Mouse (Mus musculus) liver, postnatal 0 days (tissue): ENCODE results near the gene Sdr42e1. TPM values are rescaled to one million over a fixed set of nuclear protein-coding genes. Genes with fewer than 3 reads are reported as not detected.

ENCODE experiments used
- ATAC-seq: fragments of 200-750 bp; cut with Nextera tagmentation; 2 replicates; pipeline ENCODE4 v1.8.0; 2017; ENCODE audit warnings: mild to moderate bottlenecking, moderate library complexity
- DNase-seq: peaks from one replicate; pipeline ENCODE4 v3.0.0-alpha.2; 2016
- H3K27ac ChIP-seq: fragments of 300-500 bp; sonication (generic); 2 replicates; pipeline ENCODE4 v1.5.1; 2014; ENCODE audit warnings: antibody characterized with exemption, moderate library complexity, mild to moderate bottlenecking, low read depth
- H3K27me3 ChIP-seq: fragments of 300-500 bp; sonication (generic); 2 replicates; pipeline ENCODE4 v1.6.1; 2014; ENCODE audit warnings: low read length, control low read depth, mixed read lengths; ENCODE audit not compliant: insufficient read depth
- H3K36me3 ChIP-seq: fragments of 300-500 bp; sonication (generic); replicated peaks from 2 replicates; pipeline ENCODE4 v1.6.1; 2014; ENCODE audit warnings: mild to moderate bottlenecking, control low read depth, low read length, moderate library complexity, mixed read lengths; ENCODE audit not compliant: insufficient read depth
- H3K4me1 ChIP-seq: fragments of 300-500 bp; sonication (generic); 2 replicates; pipeline ENCODE4 v1.6.1; 2014; ENCODE audit warnings: antibody characterized with exemption, mild to moderate bottlenecking, control low read depth; ENCODE audit not compliant: insufficient read depth
- H3K4me2 ChIP-seq: fragments of 300-500 bp; sonication (generic); 2 replicates; pipeline ENCODE4 v1.6.1; 2014; ENCODE audit warnings: low read depth, mild to moderate bottlenecking, low read length, moderate library complexity, mixed read lengths
- H3K4me3 ChIP-seq: fragments of 300-500 bp; sonication (generic); 2 replicates; pipeline ENCODE4 v1.5.1; 2014; ENCODE audit warnings: low read depth, low read length
- H3K9ac ChIP-seq: fragments of 300-500 bp; sonication (generic); replicated peaks from 2 replicates; pipeline ENCODE4 v1.6.1; 2014; ENCODE audit warnings: mild to moderate bottlenecking, moderate library complexity
- H3K9me3 ChIP-seq: fragments of 300-500 bp; sonication (generic); 2 replicates; pipeline ENCODE4 v1.6.1; 2016; ENCODE audit warnings: mild to moderate bottlenecking, control low read depth, low read length, mixed read lengths
- CTCF ChIP-seq: sonication (generic); IDR thresholded peaks from 2 replicates; pipeline ENCODE4 v1.5.1; 2016; ENCODE audit warnings: antibody characterized with exemption, low read depth
- EP300 ChIP-seq: IDR thresholded peaks from 2 replicates; pipeline ENCODE4 v1.6.1; 2016; ENCODE audit warnings: antibody characterized with exemption, low read depth, mild to moderate bottlenecking
- WGBS: fragments of 180-500 bp; shearing (Covaris S2); extraction: QIAGEN DNeasy Blood & Tissue Kit; methylation state at CpG from one replicate; pipeline ENCODE4 v1.1.7; 2014; ENCODE audit not compliant: insufficient replicate concordance; 5-methylcytosine and 5-hydroxymethylcytosine counted together
- polyA plus RNA-seq: library from polyadenylated mRNA; unstranded; fragments of >200 nt; fragmentation: Nextera tagmentation; extraction: Ambion mirVana; gene quantifications from 2 replicates; pipeline ENCODE4 v1.2.1, GENCODE M21; 2015

Gene Sdr42e1
- polyA plus RNA-seq, 1 experiment from 2014 or later, result 12.8 TPM

DNA sequence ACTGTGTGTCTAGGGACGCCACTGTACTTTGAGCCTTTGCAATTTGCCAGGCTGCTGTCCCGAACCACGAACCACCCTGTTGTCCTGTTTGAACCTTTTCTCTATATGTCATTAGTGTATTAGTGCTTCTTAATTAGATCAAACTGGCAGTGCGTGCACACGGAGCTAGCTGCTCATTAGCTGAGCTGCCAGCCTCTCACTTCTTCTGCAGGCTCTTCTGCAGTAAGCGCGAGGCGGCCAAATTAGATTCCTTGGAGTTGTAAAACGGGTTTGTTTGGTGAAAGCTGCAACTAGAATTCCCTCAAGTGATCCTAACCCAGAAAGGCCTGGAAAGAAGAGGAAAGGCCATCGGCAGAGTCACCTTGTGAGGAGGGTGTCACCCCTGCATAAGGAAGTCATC is 29.2 kb upstream of the Sdr42e1 start:
- H3K9ac ChIP-seq, result peak overlapping the region; percentile 71

DNA sequence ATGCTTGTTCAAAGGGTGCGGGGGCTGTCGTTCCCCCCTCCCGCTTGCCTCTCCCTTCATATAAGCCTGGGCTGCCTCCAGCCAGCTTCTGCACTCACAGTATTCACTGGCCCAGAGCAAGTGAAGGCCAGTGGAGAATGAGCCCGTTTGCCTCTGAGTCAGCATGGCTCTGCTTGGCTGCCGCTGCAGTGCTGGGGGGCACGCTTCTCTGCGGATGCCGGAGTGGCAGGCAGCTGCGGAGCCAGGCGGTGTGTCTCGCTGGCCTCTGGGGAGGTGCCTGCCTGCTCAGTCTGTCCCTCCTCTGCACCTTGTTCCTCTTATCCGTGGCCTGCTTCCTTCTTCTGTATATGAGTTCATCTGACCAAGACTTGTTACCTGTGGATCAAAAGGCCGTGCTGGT is 28.4 kb upstream of the Sdr42e1 start, which contains the start of gene Hsd17b2:
Hsd17b2 (plus strand) TSS at position 46 of the 400 bp plus-strand sequence.
- H3K27ac ChIP-seq, result peak within 1 kb of the TSS; percentile 94
- H3K9me3 ChIP-seq, result no peaks in the 10 kb centered on the region
- peak within 1 kb of the TSS; percentile 71 for H3K9ac ChIP-seq
- DNase-seq (peak; percentile 48), ATAC-seq (peak; percentile 21)
- peak within 1 kb of the TSS; percentile 47 for H3K4me3 ChIP-seq
- TF ChIP-seq EP300 (no peak), CTCF (no peak)
- H3K4me1 ChIP-seq, result no peaks in the 10 kb centered on the region; the same call in 1 of the 2 replicates
- peak within 1 kb of the TSS; percentile 66 for H3K4me2 ChIP-seq
- H3K36me3 ChIP-seq, result no peaks in the 10 kb centered on the region
- no peaks in the 10 kb centered on the region for H3K27me3 ChIP-seq
- 35% methylated on average over 13 of the region's 13 CpGs for WGBS

More for the DNA sequence above, 29.2 kb upstream of the Sdr42e1 start:
- Histone ChIP-seq H3K27ac (peak overlapping the region; percentile 94), H3K36me3 (no peaks in the 10 kb centered on the region), H3K4me1 (no peaks in the 10 kb centered on the region; the same call in 1 of the 2 replicates), H3K4me2 (peak overlapping the region; percentile 66), H3K27me3 (no peaks in the 10 kb centered on the region), H3K4me3 (peak overlapping the region; percentile 47), H3K9me3 (no peaks in the 10 kb centered on the region)
- ATAC-seq (no peak), DNase-seq (no peak)
- WGBS, result 49% methylated on average over 10 of the region's 10 CpGs
- no peak for TF ChIP-seq CTCF
- no peak for TF ChIP-seq EP300

GRCm38 (mm10) chr8:117701246-117701645 is 27.8 kb upstream of the Sdr42e1 start:
- no peaks in the 10 kb centered on the region; the same call in 1 of the 2 replicates for H3K4me1 ChIP-seq
- ATAC-seq (peak; percentile 68), DNase-seq (no peak)
- peak overlapping the region; percentile 40; the same call in 1 of the 2 replicates for H3K9ac ChIP-seq
- TF ChIP-seq EP300, result no peak
- TF ChIP-seq CTCF, result no peak
- peak overlapping the region; percentile 47 for H3K4me3 ChIP-seq
- H3K9me3 ChIP-seq, result no peaks in the 10 kb centered on the region
- H3K27me3 ChIP-seq, result no peaks in the 10 kb centered on the region
- H3K36me3 ChIP-seq, result no peaks in the 10 kb centered on the region
- peak overlapping the region; percentile 66 for H3K4me2 ChIP-seq
- peak overlapping the region; percentile 94 for H3K27ac ChIP-seq
- 51% methylated on average over 8 of the region's 8 CpGs for WGBS

DNA sequence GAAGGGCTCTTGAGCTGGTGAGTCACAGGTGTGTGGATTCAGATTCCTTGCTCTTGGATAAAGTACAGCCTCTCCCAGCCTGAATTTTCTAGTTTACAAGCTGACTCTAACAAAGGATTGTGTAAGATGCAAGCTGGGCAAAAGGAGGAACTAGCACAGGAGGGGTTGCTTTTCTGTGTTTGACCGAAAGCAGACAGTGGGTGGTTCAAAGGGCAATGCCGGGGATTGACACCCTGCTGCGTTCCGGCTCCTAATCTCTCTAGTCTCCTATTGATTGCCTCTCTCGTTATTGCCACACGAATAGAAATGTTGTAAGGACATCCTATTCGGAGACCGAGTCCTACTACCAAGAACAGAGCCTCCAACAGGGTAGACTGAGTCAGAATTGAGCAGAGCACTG is 27.2 kb upstream of the Sdr42e1 start:
- Histone ChIP-seq H3K4me3 (peak overlapping the region; percentile 47; the same call in 1 of the 2 replicates), H3K4me2 (peak overlapping the region; percentile 66)
- WGBS, result 40% methylated on average over 8 of the region's 8 CpGs

DNA sequence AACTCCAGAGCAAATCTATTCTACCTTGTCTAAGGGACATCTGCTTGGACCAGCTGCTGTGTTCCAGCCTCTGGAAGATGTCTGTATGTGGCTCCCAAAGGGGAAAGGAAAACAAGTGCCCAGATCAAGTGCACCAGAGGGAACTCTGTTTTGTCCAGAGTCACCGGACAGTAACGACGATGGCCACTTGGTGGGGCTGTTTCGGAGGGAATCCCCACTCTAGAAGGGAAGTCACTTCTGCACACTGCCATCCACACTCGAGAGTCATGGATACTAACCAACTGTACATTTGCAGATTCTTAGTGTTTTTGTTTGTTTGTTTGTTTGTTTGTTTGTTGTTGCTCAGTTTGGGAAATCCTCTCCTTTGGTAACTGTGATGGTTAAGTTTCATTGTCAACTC is 23.8 kb upstream of the Sdr42e1 start:
- WGBS, result 35% methylated on average over 5 of the region's 5 CpGs
- DNase-seq (peak; percentile 67), ATAC-seq (no peak)
- Histone ChIP-seq H3K27ac (0 out of 2 replicates have a peak overlapping the region, but pooled peaks have one; percentile 16), H3K27me3 (no peaks in the 10 kb centered on the region), H3K9me3 (no peaks in the 10 kb centered on the region), H3K4me2 (no peak overlapping the region), H3K9ac (no peak overlapping the region), H3K4me1 (peaks cover 4% of the 10 kb centered on the region; the same call in 1 of the 2 replicates), H3K36me3 (no peaks in the 10 kb centered on the region), H3K4me3 (no peak overlapping the region)
- TF ChIP-seq EP300 (no peak), CTCF (peak; percentile 69)

More for the DNA sequence above, 27.2 kb upstream of the Sdr42e1 start:
- no peaks in the 10 kb centered on the region for H3K27me3 ChIP-seq
- no peak for TF ChIP-seq CTCF
- TF ChIP-seq EP300, result peak; percentile 69; the same call in 1 of the 2 replicates
- H3K9me3 ChIP-seq, result no peaks in the 10 kb centered on the region
- no peaks in the 10 kb centered on the region; the same call in 1 of the 2 replicates for H3K4me1 ChIP-seq
- peak overlapping the region; percentile 94 for H3K27ac ChIP-seq
- DNase-seq (peak; percentile 52), ATAC-seq (peak; percentile 77)
- H3K36me3 ChIP-seq, result no peaks in the 10 kb centered on the region
- H3K9ac ChIP-seq, result peak overlapping the region; percentile 40; the same call in 1 of the 2 replicates

GRCm38 (mm10) chr8:117695636-117696035 is 22.1 kb upstream of the Sdr42e1 start:
- Histone ChIP-seq H3K9me3 (no peaks in the 10 kb centered on the region), H3K27ac (peak overlapping the region; percentile 67)
- 35% methylated on average over 1 of the region's 1 CpGs for WGBS

More at GRCm38 (mm10) chr8:117695636-117696035, 22.1 kb upstream of the Sdr42e1 start:
- Histone ChIP-seq H3K9ac (no peak overlapping the region), H3K27me3 (no peaks in the 10 kb centered on the region), H3K36me3 (no peaks in the 10 kb centered on the region), H3K4me2 (no peak overlapping the region), H3K4me3 (no peak overlapping the region), H3K4me1 (peaks cover 4% of the 10 kb centered on the region; the same call in 1 of the 2 replicates)
- TF ChIP-seq EP300 (peak; percentile 35; the same call in 1 of the 2 replicates), CTCF (no peak)
- DNase-seq, result no peak
- peak; percentile 76 for ATAC-seq
